Mouse (Mus musculus) retina, postnatal 1 day (tissue): ENCODE data around the gene Bcl2a1b.
"Not testable (repeated sequence)": the region's sequence is repeated elsewhere in the genome, so short reads cannot be mapped to it uniquely, and the experiment has no call there.

Experiments
- DNase-seq: peaks from one replicate; pipeline ENCODE4 v3.0.0-alpha.2; 2012

The Bcl2a1b gene

DNA sequence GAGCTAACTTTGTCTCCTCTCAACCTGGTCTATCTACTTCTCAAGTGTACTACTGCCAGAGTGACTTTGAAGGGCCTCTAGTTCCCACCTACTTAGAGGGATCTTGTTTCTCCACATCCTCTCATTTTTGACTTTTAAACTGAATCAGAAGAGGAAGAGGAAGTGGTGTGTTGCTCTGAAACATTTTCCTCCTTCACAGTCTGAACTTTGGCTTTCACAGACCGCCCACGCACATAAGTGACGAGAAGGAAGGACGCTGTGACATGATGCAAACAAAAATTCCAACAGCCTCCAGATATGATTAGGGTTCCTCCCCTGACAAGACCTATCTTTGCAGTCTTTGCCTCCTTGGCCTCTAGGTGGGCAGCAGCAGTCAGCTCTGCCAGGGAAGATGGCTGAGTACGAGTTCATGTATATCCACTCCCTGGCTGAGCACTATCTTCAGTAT lies at the start of gene Bcl2a1b, which contains the start of gene Gm29094:
Bcl2a1b (plus strand) TSS at position 241 of the 448 bp plus-strand sequence.
Gm29094 (plus strand) TSS at position 411 of the 448 bp plus-strand sequence.
- DNase-seq = not testable (repeated sequence)

DNA sequence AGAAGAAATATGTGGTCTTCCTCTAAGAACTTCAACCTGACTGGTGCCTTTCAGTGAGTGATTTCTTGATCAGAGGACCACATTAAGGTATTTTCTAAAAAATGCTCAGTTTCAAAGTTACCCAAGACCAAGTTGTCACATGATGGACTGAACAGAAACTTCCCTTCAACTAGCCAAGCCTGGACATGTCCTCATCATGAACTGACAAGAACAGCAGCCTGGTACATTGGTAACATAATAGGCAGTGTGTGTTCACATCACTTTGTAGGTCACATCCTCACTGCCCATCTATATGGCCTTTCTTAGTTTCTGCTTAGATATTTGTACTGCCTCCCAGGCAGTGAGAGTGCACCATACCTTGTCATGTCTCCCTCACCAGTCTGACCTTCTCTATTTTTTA lies 26.5 kb upstream of the Bcl2a1b start:
- not testable (repeated sequence) for DNase-seq

GRCm38 (mm10) chr9:89178833-89179232 lies 20.2 kb upstream of the Bcl2a1b start:
- peak; percentile 3 for DNase-seq

GRCm38 (mm10) chr9:89179469-89179868 lies 19.5 kb upstream of the Bcl2a1b start:
- DNase-seq = not testable (repeated sequence)

DNA sequence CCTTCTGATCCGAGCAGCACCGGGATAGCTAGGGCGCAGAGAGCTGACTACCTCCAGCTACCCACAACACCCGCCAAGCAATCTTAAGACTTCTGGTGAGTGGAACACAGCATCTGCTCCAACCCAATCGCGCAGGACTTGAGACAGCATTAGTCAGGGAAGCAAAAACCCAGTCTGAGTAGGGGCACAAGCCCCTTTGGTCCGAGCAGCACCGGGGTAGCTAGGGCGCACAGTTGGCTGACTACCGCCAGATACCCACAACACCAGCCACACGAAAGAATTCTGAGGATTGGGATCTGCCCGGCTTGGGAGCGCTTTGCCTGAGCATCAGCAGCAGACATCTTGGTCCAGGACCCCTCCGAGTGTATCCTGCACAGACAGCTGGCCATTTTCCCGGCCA lies 12.0 kb upstream of the Bcl2a1b start:
- DNase-seq = not testable (repeated sequence)

- DNase-seq = not testable (repeated sequence)
These were observed 3.5 kb upstream of the Bcl2a1b start for GRCm38 (mm10) chr9:89195483-89195882.

GRCm38 (mm10) chr9:89197509-89197908 lies 1.5 kb upstream of the Bcl2a1b start:
- DNase-seq = not testable (repeated sequence)

- DNase-seq = not testable (repeated sequence)
These were observed 660 bp upstream of the Bcl2a1b start for GRCm38 (mm10) chr9:89198349-89198748.

DNA sequence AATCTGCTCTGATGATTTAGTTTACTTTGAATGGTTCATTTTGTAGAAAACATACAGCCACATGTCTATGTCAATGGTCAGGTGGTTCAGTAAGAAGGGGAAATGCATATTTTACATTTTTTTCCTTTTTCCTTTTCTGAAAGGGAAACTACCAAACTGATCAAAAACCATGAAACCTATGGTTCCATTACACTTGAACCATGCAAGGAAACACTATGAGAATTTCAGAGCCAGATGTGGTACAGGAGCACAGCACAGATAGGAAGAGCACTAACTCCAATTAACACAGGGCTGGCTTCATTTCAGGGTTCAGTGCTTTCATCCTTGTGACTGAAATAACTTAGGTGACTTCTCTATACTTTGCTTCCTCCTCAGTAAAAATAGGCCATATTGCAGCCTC lies 3.2 kb downstream of the Bcl2a1b start:
- not testable (repeated sequence) for DNase-seq

DNA sequence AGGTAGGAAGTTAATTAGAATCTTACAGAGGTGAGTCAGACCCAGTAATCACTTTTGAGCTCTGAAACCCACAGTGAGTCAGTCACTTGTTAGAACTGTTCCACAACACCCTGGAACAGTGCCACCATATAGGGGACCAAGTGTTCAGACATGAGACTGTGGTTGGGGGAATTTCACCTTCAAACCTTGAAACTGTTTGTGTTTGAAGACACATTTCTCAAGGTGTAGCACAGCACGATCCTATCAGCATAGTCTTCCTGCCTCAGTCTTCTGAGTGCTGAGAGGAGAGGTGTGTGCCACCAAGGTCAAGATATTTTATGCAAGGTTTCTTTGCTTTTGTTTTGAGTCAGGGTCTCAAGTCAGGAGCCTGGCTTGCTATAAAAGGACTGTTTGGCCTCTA lies 9.9 kb downstream of the Bcl2a1b start:
- not testable (repeated sequence) for DNase-seq

DNA sequence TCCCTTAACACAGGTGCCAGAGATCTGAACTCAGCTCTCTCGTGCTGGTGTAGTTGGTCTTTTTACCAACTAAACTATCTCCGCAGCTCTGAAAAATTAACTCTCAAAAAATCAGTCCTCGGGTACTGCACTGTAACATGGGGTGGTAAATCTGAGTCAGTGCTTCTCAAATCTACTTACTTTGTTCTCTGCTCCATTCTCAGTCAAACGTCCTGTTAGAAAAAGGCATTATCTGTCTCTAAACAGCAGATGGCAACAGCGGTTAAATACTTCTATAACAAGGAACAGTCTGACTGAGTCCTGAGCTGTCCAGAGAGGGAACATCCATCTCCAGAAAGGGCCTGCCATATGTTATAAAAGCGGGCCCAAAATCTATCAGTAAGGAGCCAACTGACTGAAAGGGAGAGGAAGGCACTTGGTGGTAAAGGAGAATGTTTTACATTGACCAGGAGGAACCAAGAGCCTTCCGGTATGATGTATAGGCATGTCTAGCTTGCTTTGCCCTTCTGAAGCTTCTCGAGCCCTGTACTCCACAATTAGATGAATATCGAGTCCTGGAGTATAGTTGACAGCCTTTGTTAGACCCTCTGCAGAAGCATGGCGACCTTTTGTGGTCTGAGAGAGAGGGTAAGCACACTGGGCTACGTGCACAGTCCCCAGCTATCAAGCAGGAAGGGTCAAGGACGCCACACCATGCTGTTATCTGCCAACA lies 11.5 kb downstream of the Bcl2a1b start, which contains the start of gene Mthfs:
Mthfs (plus strand) TSS at position 324 of the 712 bp plus-strand sequence.
- peak; percentile 8 for DNase-seq

GRCm38 (mm10) chr9:89211065-89211858 lies 12.3 kb downstream of the Bcl2a1b start:
- DNase-seq = peak; percentile 2

DNA sequence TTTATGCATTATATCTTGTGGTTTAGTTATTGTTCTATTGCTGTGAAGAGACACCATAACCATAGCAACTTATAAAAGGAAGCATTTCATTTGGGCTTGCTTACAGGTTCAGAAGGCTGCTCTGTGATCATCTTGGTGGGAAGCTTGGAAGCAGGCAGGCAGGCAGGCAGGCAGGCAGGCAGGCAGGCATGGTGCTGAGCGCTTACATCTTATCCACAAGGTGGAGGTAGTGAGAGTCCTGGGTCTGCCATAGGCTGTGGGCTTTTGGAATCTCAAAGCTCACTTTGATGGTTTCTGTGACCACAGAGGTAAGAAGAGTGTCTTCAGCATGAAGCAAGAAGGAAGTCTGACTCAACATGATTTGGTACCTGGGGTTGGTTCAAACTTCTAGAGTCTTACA lies 13.4 kb downstream of the Bcl2a1b start:
- not testable (repeated sequence) for DNase-seq

DNA sequence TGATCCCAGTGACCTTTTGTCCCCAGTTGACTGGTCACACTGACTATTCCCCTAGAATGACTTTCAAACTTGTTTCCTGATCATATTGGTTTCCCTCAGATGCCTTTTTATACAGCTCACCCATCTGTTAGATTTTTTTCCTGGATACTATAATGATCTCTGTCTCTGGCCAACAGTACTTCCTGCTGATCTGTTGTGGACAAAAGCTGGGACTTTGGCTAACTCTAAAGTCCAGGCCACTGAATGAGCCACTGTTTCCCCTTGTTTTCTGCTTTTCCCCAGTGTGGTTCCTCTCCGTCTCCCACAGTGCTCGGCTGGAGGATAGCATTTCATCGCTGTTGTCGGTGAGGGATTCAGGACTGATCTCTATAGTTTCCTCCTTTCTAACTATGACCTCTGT lies 19.2 kb downstream of the Bcl2a1b start:
- not testable (repeated sequence) for DNase-seq

DNA sequence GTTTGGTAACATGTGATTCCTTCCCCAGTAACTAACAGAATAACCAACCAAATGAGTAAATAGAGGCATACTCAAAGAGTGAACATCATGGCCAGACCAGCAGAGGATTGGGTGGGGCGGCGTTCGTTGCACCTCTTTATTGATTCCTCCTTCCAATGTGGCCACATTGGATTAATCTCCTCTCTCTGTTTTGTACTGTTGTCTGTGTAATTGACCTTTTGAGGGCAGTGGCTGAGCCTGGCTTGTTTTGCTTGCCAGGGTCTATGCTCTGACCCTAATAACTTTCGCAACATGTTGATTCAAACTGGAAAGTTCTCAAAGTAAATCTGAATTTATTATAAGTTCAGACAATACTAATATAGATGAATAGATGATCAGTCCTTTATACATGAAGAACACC lies 20.7 kb downstream of the Bcl2a1b start:
- DNase-seq = not testable (repeated sequence)

- not testable (repeated sequence) for DNase-seq
These were observed 21.8 kb downstream of the Bcl2a1b start for GRCm38 (mm10) chr9:89220704-89221287.

- DNase-seq = peak; percentile 16
These were observed 27.1 kb downstream of the Bcl2a1b start for GRCm38 (mm10) chr9:89226071-89226470.

GRCm38 (mm10) chr9:89228122-89228521 lies 29.1 kb downstream of the Bcl2a1b start:
- DNase-seq = no peak

DNA sequence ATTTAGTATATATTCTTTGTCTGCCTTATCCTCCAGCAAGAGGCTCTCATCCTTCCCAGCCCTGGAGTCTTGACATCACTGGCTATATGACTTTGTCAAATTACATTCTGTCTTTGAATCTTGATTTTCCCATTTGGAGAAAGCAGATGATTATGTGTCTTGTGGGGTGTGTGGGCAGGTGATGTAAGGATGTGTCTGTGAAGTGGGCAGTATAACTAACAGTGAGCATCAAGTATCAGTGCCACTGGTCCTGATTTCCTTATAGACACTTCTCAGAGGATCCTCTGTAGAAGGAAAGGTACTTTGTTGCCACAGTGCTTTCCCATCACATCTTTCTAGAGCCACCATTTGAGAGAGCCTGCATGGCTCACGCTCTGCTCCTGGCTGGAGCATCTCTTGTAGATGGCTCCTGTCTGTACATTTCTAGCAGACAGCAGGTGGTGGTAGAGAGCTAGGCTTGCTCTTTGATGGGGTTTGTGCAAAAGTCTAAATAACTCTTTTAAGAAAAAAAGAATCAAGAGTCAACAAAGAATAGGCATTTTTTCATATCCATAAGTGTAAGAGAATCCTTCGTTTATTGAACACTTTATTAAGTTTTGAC lies 32.0 kb downstream of the Bcl2a1b start:
- DNase-seq = not testable (repeated sequence)

DNA sequence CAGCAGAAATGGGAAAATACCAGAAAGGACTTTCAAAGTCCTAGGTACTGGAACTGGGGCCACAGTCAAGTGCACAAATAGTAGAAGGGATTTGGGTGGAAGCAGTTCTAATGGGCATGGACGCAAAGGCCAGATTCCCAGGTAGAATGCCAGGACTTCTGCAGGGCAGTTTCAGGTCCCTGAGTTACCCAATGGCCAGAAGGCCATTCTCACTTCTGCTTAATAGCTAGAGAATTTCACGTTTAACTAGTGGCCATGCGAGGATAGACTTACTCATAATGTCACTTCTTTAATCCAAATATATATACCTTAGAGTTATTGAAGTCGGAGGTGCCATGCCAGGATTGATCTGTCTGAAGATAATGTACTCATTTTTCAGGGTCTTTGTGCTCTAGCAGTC lies 38.1 kb downstream of the Bcl2a1b start:
- not testable (repeated sequence) for DNase-seq

DNA sequence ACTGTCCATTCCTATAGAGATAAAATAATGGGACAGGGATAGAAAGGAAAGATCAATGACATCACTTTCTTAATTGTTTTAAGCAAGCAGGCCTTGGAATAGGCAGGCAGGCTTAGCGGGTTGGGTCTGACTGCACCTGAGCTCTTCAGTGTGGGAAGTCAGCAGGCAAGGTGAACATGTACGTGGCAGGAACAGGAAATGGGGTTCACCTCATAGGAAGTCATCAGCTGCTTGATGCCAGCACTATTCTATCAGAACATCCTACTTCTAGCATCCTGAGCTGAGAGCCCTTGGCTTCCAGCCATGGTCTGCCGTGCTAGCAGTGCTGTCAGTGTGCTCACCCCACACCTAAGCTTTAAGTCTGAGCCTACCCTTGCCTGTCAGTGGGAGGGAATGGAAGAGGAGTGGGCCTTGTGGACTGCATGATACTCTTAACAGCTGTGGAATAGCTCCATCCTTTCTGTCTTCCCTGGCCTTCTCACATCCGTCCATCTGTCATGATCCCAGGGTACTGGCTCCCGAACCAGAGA lies 40.0 kb downstream of the Bcl2a1b start:
- DNase-seq = not testable (repeated sequence)

DNA sequence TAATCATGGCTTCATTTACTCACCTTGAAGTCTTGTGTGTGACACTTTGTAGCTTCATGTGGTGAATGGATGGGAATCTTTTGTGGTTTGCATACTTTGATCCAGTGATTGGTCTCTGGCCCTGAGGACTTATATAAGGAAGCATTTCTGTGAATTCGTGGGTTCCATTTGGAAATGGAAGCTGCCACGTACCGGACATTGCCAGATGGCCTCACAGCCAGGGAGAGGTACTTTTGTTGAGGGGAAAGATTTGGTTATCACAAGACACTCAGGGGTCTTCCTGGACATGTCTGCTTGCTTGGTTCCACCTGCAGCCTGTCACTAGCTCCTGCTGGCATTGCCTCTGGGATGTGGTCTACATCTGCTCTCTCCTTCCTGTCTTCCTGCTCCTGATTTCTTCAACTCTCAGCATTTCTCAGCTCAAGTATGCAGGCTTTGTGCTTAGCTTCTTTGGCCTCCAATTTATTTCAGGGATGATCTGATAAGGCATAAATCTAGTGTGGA lies 41.6 kb downstream of the Bcl2a1b start:
- DNase-seq = not testable (repeated sequence)
